Mouse (Mus musculus): ENCODE data around the gene Mbd6. TPM values are rescaled to one million over a fixed set of nuclear protein-coding genes. Genes with fewer than 3 reads are reported as not detected.

Gene Mbd6
- polyA plus RNA-seq, 1 experiment from 2014 or later: 8.5 TPM

GRCm38 (mm10) chr10:127274261-127275022 is 14.4 kb downstream of the Mbd6 start:
- no peaks in the 10 kb centered on the region for H3K4me1 ChIP-seq (replicated peaks; ENCODE audit: control insufficient read depth, insufficient read depth)
- H3K9ac ChIP-seq (ENCODE audit: low read length): no peak overlapping the region
- no peak for DNase-seq (ENCODE audit: low spot score)
- WGBS: 66% methylated on average over 11 of the region's 11 CpGs
- no peak overlapping the region; the same call in 1 of the 2 replicates for H3K4me2 ChIP-seq (replicated peaks; ENCODE audit: low read depth)
- no peaks in the 10 kb centered on the region for H3K27me3 ChIP-seq (ENCODE audit: control insufficient read depth, insufficient read depth, low read length)
- no peak overlapping the region for H3K27ac ChIP-seq (replicated peaks)
- no peak overlapping the region for H3K4me3 ChIP-seq (ENCODE audit: low read depth, low read length)
- no peaks in the 10 kb centered on the region for H3K9me3 ChIP-seq (ENCODE audit: control insufficient read depth, low read length)
- peaks cover 23% of the 10 kb centered on the region for H3K36me3 ChIP-seq (ENCODE audit: control insufficient read depth, insufficient read depth, low read length)
- no peak for TF ChIP-seq CTCF (IDR thresholded peaks at IDR 0.05; ENCODE audit: low read depth)
- no peak for TF ChIP-seq EP300 (optimal IDR thresholded peaks at IDR 0.05)
- peak; percentile 74 for ATAC-seq (ENCODE audit: low FRiP score, low TSS enrichment)

DNA sequence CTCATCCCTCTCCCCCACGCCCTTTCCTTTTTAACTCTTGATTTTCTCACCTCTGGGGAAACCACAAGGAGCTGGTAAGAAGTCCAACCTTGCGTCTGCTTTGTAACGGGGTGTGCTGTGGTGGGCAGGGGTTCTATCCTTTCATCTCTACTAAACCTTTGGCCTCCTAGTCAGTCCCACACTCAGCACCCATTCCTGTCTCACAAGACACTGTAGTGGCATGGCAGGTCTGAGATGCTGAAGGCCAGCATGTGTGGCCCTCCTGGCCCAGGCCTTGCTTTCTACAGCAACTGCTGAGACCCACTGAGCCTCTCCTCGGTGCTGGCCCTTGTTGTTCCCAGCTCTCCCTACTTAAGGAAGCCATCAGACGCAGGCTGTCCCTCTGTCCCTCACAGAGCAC is 16.4 kb downstream of the Mbd6 start:
- no peak for ATAC-seq (ENCODE audit: low FRiP score, low TSS enrichment)
- no peaks in the 10 kb centered on the region for H3K27me3 ChIP-seq (ENCODE audit: control insufficient read depth, insufficient read depth, low read length)
- H3K36me3 ChIP-seq (ENCODE audit: control insufficient read depth, insufficient read depth, low read length): peaks cover 12% of the 10 kb centered on the region
- no peak overlapping the region for H3K4me2 ChIP-seq (replicated peaks; ENCODE audit: low read depth)
- no peak for DNase-seq (ENCODE audit: low spot score)
- H3K27ac ChIP-seq (replicated peaks): no peak overlapping the region
- peaks cover 3% of the 10 kb centered on the region; the same call in 1 of the 2 replicates for H3K4me1 ChIP-seq (replicated peaks; ENCODE audit: control insufficient read depth, insufficient read depth)
- no peaks in the 10 kb centered on the region for H3K9me3 ChIP-seq (ENCODE audit: control insufficient read depth, low read length)
- no peak overlapping the region for H3K9ac ChIP-seq (ENCODE audit: low read length)
- no peak overlapping the region for H3K4me3 ChIP-seq (ENCODE audit: low read depth, low read length)
- TF ChIP-seq EP300 (optimal IDR thresholded peaks at IDR 0.05) (no peak), CTCF (IDR thresholded peaks at IDR 0.05; ENCODE audit: low read depth) (no peak)
- WGBS: 92% methylated on average over 5 of the region's 5 CpGs

DNA sequence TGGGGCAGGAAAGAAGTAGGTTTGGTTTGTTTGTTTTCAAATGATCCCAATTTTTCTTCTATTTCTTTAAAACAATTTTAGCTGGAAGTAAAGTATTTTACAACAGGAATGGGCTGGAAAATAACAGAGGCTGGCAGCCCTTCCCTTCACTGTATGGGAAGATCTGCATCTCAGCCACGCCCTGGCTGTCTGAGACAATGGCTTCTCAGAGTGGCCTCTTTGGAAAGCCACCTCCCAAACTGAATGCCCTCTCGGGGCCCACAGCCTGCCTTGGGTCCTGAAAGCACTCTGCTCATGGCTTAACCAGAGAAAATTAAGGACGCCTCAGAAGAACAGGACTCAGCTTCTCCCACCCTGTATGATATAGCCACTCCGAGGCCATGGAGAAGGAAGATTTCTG is 18.9 kb downstream of the Mbd6 start:
- H3K9ac ChIP-seq (ENCODE audit: low read length): no peak overlapping the region
- peaks cover 6% of the 10 kb centered on the region; the same call in 1 of the 2 replicates for H3K4me1 ChIP-seq (replicated peaks; ENCODE audit: control insufficient read depth, insufficient read depth)
- H3K4me3 ChIP-seq (ENCODE audit: low read depth, low read length): no peak overlapping the region
- H3K36me3 ChIP-seq (ENCODE audit: control insufficient read depth, insufficient read depth, low read length): no peaks in the 10 kb centered on the region
- H3K9me3 ChIP-seq (ENCODE audit: control insufficient read depth, low read length): no peaks in the 10 kb centered on the region
- DNase-seq (ENCODE audit: low spot score) (no peak), ATAC-seq (ENCODE audit: low FRiP score, low TSS enrichment) (no peak)
- H3K27me3 ChIP-seq (ENCODE audit: control insufficient read depth, insufficient read depth, low read length): no peaks in the 10 kb centered on the region
- 74% methylated on average over 4 of the region's 4 CpGs for WGBS
- no peak overlapping the region for H3K4me2 ChIP-seq (replicated peaks; ENCODE audit: low read depth)
- no peak overlapping the region for H3K27ac ChIP-seq (replicated peaks)
- TF ChIP-seq CTCF (IDR thresholded peaks at IDR 0.05; ENCODE audit: low read depth) (no peak), EP300 (optimal IDR thresholded peaks at IDR 0.05) (no peak)

- Histone ChIP-seq H3K27ac (replicated peaks) (no peak overlapping the region), H3K4me2 (replicated peaks; ENCODE audit: low read depth) (no peak overlapping the region), H3K9ac (ENCODE audit: low read length) (peak overlapping the region; percentile 23; the same call in 1 of the 2 replicates), H3K4me3 (ENCODE audit: low read depth, low read length) (no peak overlapping the region), H3K4me1 (replicated peaks; ENCODE audit: control insufficient read depth, insufficient read depth) (peaks cover 6% of the 10 kb centered on the region; the same call in 1 of the 2 replicates), H3K27me3 (ENCODE audit: control insufficient read depth, insufficient read depth, low read length) (no peaks in the 10 kb centered on the region), H3K9me3 (ENCODE audit: control insufficient read depth, low read length) (no peaks in the 10 kb centered on the region), H3K36me3 (ENCODE audit: control insufficient read depth, insufficient read depth, low read length) (no peaks in the 10 kb centered on the region)
- no peak for DNase-seq (ENCODE audit: low spot score)
- TF ChIP-seq CTCF (IDR thresholded peaks at IDR 0.05; ENCODE audit: low read depth) (no peak), EP300 (optimal IDR thresholded peaks at IDR 0.05) (no peak)
- no peak for ATAC-seq (ENCODE audit: low FRiP score, low TSS enrichment)
- 80% methylated on average over 12 of the region's 12 CpGs for WGBS
Measured at GRCm38 (mm10) chr10:127269036-127269435, 19.8 kb downstream of the Mbd6 start.

DNA sequence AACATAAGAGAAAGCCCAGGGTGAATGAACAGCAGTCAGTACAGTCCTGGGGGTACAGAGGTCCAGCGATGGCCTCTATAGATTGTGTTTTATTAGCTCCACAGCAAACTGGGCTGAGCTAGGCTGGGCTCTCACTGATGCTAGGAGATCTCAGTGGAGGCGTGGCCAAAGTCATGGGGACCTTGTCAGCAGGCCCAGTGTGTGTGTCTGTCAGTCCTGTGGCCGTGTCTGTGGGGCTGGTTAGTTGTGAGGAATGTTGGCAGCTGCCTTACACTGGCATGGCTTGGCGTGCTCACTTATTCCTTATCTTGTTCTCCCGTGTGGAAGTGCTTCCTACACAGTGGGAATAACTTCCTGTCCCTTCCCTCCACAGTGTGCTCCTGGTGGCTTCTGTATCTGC is 20.4 kb downstream of the Mbd6 start:
- H3K36me3 ChIP-seq (ENCODE audit: control insufficient read depth, insufficient read depth, low read length): no peaks in the 10 kb centered on the region
- DNase-seq (ENCODE audit: low spot score) (no peak), ATAC-seq (ENCODE audit: low FRiP score, low TSS enrichment) (no peak)
- no peak overlapping the region for H3K4me2 ChIP-seq (replicated peaks; ENCODE audit: low read depth)
- no peaks in the 10 kb centered on the region for H3K9me3 ChIP-seq (ENCODE audit: control insufficient read depth, low read length)
- peaks cover 6% of the 10 kb centered on the region; the same call in 1 of the 2 replicates for H3K4me1 ChIP-seq (replicated peaks; ENCODE audit: control insufficient read depth, insufficient read depth)
- H3K9ac ChIP-seq (ENCODE audit: low read length): peak overlapping the region; percentile 23; the same call in 1 of the 2 replicates
- WGBS: 71% methylated on average over 5 of the region's 5 CpGs
- no peak overlapping the region for H3K27ac ChIP-seq (replicated peaks)
- H3K27me3 ChIP-seq (ENCODE audit: control insufficient read depth, insufficient read depth, low read length): no peaks in the 10 kb centered on the region
- H3K4me3 ChIP-seq (ENCODE audit: low read depth, low read length): no peak overlapping the region
- TF ChIP-seq EP300 (optimal IDR thresholded peaks at IDR 0.05) (no peak), CTCF (IDR thresholded peaks at IDR 0.05; ENCODE audit: low read depth) (no peak)

- Histone ChIP-seq H3K4me3 (ENCODE audit: low read depth, low read length) (peak overlapping the region; percentile 99), H3K36me3 (ENCODE audit: control insufficient read depth, insufficient read depth, low read length) (no peaks in the 10 kb centered on the region), H3K27me3 (ENCODE audit: control insufficient read depth, insufficient read depth, low read length) (no peaks in the 10 kb centered on the region), H3K4me1 (replicated peaks; ENCODE audit: control insufficient read depth, insufficient read depth) (peaks cover 6% of the 10 kb centered on the region), H3K27ac (replicated peaks) (no peak overlapping the region), H3K9ac (ENCODE audit: low read length) (peak overlapping the region; percentile 100), H3K4me2 (replicated peaks; ENCODE audit: low read depth) (peak overlapping the region; percentile 92), H3K9me3 (ENCODE audit: control insufficient read depth, low read length) (no peaks in the 10 kb centered on the region)
- DNase-seq (ENCODE audit: low spot score): no peak
- no peak for TF ChIP-seq EP300 (optimal IDR thresholded peaks at IDR 0.05)
- TF ChIP-seq CTCF (IDR thresholded peaks at IDR 0.05; ENCODE audit: low read depth): no peak
- ATAC-seq (ENCODE audit: low FRiP score, low TSS enrichment): no peak
- 63% methylated on average over 5 of the region's 5 CpGs for whole genome bisulfite sequencing
Measured at GRCm38 (mm10) chr10:127267318-127267717, 21.5 kb downstream of the Mbd6 start.
